Mouse (Mus musculus): ENCODE measurements around the gene Rora.

Gene Rora

DNA sequence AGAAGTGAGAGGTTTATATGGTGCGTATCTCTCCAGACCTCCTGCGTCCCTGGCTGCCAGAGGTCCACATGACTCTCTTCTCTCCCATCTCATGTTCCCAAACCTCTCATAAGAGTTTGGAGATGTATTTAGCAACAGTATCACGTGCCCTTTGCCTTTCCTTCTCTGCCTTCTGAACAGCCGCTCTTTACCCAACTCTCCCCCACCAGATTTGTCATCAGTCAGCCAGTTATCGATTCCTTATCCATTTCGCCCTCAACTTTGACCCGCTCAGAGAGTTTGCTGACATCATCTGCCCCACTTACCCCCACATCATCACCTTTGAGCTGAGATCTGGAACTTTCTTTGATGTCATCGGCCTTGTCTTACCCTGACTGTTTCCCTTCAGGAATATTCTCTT, 230.1 kb downstream of the Rora start:
- in situ Hi-C loops (cut with MboI, MseI) = no loop called here

DNA sequence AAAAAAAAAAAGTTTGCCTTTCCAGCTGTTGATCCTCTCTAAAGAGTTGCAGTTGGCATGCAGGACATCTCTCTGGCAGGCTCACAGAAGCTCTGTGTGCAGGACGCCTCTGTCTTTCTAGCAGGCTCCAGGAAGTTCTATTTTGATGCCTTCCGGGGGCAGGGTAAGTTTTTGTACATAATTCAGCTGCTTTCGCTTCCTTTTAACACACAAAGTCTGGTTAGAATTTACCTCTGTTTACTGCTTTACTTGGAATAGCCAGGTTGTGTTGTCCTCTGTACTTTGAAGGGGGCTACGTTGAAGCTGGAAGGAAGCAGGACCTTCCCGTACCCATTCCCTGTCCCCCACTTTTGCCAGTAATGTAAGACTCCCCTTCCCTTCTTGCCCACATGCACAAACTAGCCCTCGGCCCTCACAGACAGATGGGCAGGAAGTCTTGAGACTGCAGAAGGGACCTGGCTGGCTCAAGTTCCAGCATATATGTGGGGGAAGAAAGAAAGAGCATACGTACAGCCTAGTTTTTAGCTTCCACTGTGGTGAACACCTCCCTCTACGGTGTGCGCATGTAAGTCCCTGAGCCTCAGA, 231.0 kb downstream of the Rora start:
- in situ Hi-C loops (cut with MboI, MseI) = no loop called here

DNA sequence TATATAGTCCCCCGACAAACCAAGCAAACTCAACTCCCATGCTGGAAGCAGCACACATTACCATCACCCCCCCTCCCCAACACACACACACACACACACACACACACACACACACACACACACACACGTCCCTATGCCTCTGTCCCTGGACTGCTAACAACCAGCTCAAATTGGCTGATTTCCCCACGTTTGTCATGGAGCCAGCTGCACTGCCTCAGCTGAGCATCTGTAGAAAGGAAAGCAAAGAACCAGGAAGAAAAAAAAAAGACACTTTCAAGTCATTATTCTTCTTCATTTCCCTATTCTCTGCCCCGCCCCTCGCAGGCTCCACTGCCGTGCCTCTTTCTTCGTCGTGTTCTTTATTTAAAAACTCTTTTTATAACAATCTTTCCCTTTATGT, 235.1 kb downstream of the Rora start:
- in situ Hi-C loops (cut with MboI, MseI) = no loop called here

DNA sequence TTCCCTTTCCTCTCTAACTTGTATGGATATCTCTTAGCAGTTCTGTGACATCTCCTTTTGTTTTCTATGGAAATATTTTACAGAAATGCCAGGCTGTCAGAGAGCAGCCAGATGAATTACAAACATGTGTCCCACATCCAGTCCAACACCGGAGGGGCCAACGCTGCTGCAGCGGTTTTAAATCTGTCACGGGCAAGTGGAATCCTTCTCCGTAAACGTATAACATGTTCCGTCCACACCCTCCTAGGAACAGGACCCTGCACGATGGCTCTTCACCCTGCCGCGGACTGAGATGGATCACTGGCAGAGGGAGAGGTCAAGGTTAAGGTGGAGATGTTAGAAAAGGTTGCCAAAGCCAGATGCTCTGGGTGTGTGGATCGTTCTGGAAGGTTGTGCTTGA, 237.8 kb downstream of the Rora start:
- in situ Hi-C loops (cut with MboI, MseI) = no loop called here

DNA sequence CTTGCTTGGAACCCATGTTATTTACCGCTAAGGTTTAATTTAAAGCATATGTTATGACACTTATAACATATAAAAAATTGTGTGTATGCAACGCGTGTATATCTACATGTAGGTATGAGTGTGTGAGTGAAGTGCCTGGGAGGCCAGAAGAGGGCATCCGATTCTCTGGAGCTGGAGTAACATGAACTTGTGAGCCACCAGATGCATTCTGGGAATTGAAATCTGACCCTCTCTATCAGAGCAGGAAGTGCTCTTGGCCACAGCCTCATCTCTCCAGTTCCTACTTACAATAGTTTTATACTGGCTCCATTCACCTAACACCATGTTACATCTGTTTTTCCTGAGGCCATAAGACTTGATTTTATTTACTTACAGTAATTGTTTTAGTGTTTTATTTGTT, 238.8 kb downstream of the Rora start:
- in situ Hi-C loops (cut with MboI, MseI) = no loop called here

DNA sequence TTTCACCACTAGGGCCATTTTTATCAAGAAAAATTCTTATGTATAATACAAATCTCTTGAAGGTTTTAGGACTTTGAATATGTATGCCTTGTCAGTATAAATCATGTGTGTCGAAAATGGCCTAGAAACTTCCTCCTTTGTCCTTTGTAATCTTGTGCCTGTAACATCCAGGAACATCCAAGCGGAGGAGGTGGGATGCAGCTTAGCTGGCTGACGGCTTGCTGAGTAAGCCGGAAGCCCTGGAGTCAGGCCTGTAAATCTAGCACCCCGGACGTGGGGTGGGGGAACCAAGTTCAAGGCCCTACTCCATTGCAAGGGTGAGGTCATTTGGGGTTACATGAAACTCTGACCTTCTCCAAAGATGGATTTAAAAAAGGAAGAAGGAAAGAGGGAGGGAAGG, 239.3 kb downstream of the Rora start:
- in situ Hi-C loops (cut with MboI, MseI) = no loop called here

DNA sequence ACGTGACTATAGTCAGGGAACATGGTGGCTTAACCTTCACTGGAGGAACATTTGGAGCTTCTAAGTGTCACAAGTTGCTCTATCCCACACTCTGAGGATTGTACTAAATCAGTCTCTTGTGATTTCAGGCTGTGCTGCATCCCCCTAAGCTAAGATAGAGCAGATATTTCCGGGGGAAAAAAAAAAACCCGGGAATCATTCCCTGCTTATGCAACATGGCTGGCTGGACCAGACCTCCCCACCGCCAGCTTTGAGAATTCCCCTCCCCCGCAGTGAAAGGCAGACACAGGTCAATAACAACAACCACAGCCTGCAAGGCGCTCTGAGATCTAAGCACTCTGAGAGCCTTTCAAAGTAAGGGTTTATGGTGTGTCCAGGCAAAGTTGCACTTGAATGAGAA, 244.7 kb downstream of the Rora start:
- in situ Hi-C loops (cut with MboI, MseI) = no loop called here

DNA sequence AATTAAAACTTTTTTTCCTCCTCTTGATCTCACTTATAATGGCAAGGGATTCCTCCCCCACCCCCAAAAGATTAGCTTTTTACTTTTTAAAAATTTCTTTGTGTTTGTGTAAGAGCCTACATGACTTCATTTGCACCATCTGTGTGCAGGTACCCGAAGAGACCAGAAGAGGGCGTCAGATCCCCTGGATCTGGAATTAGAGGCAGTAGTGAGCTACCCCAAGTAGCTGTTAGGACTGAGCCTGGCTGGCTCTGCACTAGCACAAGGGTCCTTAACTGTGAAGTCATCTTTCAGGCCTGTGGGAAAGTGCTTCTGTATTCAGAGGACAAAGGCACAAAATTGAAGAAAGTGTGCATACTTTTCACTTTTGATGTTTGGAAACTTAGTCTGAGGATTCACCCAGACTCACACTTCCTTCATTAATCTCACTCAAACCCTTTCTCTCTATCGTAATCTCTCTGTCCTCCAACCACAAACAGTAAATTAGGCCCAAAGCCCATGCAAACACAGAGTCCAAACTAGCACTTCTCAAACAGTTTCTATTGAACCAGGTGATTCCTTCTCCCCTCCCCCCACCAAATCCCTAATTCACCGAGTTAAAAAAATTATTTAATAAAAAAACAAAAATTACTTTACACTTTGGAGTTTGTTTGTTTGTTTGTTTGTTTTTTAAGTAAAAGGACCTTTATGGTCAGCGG, 246.1 kb downstream of the Rora start:
- in situ Hi-C loops (cut with MboI, MseI) = no loop called here

DNA sequence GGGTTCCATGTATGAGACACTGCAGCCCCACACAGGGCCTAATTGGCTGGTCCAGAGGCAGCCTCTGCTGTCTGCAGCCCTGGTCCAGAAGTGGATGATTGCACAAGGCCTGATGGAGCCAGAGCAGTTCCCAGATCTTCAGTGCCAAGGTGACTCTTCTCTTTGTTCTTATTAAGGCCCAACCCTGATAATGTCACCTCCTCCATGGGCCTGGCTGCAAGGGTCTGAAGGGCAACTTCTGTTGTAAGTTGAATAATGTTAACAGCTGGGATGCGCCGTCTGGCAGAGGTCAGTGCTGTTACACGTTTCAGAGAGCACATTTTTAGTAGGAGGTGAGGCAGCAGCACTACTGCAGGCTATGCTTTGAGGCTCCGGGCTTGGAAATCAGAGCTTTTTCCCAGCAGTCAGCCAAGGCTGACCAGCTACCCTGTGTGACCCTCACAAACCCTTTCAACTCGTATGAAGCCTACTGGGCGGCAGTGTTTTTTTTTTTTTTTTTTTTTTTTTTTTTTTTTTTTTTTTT, 252.8 kb downstream of the Rora start:
- in situ Hi-C loops (cut with MboI, MseI) = no loop called here

DNA sequence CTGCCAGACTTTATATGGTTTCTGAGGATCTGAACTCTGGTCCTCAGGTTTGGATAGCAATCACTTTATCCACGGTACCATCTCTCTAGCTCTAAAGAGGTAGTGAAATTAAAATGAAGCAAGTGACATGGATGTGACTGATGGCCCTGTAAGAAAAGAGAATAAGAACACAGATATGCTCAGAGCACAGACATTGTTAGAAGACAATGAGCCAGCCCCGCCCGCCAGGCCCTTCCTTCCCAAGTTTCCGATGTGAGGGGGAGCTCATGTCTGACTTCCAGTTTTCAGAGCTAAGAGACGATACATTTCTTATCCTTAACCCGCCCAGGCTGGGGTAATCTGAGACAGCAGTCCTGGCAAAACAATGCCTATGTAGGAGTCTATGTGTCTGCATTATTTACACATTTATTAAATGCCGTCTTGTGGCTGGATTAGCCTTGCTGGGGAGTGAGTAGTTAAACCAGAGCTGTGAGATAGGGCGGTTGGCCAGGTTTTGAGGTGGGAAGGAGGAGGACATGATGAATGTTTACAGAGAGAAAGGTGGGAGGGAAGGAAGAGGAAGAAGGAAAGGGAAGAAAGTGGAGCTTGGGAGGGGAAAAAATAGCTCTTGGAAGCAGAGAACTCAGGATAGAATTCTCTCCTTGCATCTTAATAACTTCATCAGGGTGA, 259.0 kb downstream of the Rora start:
- in situ Hi-C loops (cut with MboI, MseI) = no loop called here

DNA sequence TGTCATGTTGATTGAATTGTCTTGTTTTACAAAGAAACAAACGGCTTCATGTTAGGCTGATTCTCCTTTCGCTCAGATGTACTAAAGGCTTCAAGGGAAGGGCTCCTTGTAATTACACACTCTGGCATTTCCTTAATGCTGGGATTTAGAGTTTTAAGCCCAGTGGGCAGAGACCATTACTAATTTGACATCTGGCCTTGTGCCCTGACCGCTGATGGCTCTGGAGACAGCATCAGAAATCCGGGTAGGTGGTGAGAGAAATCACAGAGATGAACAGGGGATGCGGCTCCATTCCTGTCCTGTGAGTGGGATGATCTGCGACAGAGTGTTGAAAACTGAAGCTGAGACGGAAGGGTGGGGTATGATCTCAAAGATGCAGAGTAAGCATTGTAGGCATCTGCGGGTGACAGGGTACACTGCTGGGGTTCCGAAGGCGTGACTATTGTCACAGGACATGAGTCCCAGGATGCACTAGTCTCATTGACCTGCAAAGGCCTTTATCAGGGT, 259.7 kb downstream of the Rora start:
- in situ Hi-C loops (cut with MboI, MseI) = no loop called here

DNA sequence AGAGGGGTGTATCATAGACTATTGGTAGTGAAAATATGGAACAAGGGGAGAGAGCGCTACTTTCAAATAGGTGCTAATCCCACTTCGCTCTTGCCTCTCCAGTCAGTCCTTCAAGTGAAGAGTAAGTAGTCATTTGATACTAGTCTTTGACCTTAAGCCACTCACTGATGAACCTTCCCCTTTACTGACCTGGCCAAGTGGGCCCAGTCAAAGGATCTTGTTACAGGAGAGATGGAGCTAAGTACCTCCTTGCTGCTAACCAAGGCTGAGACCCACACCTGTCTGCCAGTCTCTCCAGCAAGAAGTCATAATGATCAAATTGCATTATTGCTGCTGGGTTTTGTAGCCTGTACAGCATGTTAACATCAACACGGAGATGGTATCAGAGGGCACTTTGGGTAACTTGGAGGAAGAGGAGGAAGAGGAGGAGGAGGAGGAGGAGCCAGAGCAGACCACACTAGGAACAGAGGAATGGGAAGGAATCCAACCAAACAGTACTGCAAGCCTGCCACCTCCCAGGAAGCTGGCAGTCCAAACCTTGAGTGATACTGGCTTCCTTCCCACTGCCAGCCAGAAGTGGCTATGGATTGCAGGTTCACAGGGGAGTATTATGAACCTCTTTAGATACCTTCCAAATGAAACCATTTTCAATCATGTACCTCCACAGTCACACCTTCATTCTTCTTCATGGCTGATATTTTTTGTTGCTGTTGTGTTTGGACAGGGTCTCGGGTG, 261.1 kb downstream of the Rora start:
- in situ Hi-C loops (cut with MboI, MseI) = no loop called here

DNA sequence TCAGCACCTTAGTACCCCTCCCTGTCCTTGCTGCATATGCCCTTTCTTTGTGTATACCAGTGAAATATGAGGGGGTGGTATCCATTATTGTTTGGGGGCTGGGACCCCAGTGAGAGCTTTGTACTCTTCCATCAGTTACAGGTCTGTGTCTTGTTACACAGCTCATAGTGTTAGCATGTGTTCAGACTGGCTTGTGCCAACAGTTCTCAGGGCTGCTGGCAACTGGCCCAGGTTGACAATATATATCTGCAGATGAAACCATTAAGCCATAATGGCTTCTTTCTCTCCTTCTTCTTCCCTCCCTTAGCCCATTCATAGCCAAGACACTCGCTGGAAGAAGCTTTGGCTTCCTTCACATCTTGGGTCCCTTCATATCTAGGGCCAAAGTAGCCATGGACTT, 263.2 kb downstream of the Rora start:
- in situ Hi-C loops (cut with MboI, MseI) = no loop called here

DNA sequence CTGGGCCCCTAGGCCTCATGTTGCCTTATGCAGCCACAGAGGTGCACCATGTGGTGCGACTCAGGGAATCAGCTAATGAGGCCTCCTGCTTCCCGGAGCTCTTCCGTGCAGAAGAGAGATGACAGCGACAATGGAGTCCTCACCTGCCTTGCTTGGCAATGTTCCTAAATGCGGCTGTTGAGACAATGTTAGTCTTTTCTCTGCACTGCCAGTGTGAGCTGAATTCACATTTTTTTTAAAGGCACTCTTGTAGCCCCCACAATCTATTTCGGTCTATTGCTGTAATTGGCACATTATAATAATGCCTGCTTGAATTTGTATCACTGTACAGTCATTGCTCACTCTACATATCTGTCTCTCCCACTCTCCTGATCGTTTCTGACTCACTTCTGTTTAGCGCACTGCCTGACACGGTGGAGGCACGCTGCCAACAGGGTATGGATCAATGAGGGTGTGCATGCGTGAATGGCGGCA, 269.6 kb downstream of the Rora start:
- in situ Hi-C loops (cut with MboI, MseI) = no loop called here

DNA sequence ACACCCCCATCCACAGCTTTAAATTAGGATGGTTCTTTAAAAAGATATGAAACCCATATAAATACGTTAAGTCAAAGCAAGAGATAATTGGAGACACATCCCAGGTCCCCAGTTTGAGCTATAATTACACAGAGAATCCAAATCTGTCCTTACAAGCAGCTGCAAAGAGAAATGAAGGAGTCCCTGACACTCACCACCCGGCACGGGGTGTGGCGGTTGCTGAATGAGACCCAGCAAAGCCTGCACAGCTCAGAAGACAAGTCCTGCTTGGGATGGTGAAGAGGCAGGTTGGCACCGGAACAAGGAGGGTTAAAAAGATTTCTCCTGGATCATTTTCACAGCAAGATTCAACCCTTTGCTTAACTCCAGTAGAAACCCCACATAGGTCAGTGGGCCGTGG, 272.8 kb downstream of the Rora start:
- in situ Hi-C loops (cut with MboI, MseI) = no loop called here

DNA sequence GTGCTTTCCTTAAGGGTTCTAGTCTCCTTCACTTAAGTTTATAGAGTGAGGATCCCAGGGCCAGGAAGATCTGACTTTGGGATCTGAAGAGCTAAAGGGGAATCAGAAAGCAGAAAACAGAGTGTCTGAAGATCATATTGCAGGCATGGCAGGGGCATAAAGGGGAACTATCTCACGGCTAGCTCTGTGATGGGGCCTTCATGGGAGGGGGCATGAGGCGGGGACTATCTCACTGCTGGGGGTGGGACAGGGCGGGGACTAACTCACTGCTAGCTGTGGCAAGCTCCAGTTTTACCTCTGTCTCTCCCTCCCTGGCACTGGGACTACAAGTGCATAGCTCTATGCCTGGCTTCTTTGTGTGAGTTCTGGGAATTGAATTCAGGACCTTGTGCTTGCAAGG, 279.6 kb downstream of the Rora start:
- in situ Hi-C loops (cut with MboI, MseI) = no loop called here

DNA sequence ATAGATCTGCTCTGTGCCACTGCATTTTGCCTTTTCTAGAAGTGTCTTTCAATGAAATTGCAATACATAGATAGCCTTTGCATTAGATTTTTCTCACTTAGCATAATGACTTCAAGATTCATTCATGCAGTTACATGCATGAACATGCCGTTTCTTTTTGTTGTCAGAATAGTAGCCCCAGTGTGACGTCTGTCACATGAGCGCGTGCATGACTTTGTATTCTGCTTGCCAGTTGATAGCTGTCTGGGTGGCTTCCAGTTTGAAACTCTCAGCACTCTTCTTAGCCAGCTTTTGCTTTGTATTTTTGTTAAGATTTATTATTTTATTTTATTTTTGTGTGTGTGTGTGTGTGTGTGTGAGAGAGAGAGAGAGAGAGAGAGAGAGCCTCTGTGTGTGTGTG, 280.7 kb downstream of the Rora start:
- in situ Hi-C loops (cut with MboI, MseI) = no loop called here

DNA sequence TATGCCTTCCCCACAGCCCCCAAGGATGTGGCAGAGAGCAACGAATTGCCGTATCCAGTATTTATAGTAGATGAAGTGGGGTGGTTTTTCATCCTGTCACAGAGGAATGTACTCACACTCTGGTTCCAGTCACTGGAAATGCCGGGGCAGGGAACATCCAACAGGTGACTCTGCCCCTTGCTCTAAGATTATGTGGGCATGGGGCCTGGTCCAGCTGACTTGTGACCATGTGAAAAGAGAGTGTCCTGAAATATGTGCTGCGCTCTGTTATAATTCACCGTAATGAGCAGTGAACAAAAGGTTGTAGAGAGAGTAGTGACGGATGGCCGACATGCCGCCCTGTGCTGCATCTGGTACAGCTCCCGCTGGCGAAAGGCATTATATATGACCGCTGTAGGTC, 282.0 kb downstream of the Rora start:
- in situ Hi-C loops (cut with MboI, MseI) = no loop called here

DNA sequence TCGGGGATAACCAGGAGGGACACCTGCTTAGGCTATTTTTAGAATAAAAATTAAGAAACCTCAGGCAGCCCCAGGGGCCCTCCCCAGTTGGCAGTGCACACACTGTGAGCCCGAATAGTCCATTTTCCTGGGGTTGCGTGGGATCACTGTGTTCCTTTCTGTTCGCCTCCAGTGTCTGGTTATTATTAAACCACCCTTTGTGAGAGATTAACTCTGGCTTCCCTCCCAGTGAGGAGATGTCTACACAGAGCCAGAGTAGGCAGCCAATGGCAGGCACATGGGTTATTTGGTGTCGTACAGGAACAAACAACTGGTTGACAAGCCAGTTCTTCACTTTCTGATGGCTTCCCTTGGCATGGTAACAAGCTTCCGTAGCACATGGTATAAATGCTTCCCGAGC, 287.5 kb downstream of the Rora start:
- in situ Hi-C loops (cut with MboI, MseI) = no loop called here

DNA sequence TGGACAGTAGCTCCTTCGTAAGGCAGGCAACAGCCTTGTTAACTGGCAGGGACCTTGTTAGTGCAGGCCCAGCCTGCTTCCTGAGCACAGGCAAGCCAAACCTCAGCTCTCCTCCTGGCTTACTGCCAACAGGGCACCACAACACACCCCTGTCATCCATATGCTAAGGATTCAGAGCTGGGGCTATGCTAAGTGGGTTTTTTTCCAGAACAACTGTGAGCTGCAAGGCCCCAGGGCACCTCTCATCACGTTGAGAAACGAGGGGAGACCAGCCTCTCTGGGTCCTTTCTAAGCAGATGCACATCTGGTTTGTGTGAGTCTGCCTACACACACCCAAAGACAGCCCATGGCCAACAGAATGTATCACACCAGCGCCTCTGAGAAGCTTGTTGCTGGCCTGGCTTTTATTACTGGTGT, 289.0 kb downstream of the Rora start:
- in situ Hi-C loops (cut with MboI, MseI) = no loop called here

DNA sequence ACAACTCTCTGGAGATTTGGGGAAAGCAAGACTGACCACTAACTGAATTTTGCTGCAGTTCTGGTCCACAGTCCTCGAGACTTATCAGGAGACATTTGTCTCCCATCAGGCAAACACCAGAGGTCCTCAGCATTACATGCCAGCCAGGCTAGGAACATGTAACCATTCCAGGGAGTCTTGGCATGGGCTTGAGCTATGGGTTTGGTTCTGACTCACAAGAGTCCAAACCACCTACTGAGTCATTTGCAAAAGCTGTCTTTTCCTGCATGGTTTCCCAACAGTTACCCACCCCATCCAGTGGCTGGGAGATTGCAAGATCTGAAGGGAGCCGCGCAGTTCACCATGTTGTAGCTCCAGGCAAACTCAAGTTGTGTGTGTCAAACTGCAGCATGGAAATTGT, 290.4 kb downstream of the Rora start:
- in situ Hi-C loops (cut with MboI, MseI) = no loop called here

DNA sequence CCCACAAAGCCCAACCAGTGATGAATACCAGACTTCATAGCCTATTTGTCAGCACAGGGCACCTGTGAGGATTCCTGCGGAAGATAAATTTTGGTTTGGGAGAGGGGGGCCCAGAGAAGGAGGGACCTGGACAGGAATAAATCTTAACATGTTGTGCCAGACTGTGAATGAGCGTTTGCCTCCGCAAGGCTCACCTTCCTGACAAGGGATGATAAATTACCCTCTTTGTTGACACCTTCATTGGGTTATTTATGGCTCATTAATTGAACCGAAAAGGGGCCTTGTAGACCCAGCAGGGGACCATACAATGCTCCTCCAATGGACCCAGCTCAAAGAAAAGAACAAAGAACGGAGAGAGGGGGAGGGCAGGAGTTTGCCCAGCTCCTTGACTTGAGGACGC, 294.1 kb downstream of the Rora start:
- in situ Hi-C loops (cut with MboI, MseI) = no loop called here
